Mouse (Mus musculus) forebrain, embryonic 14.5 days (tissue): ENCODE measurements at regions not wholly inside any gene's neighbourhood (a gene's known extent, or its start where the extent isn't known, plus 50 kb on each side); places are given as distances from the start of the nearest gene placed in this dataset.

ENCODE experiments used
- ATAC-seq: fragments of 200-750 bp; cut with Nextera tagmentation; 2 replicates; pipeline ENCODE4 v1.8.0; 2017; ENCODE audit warnings: mild to moderate bottlenecking, moderate library complexity
- DNase-seq: peaks from one replicate; pipeline ENCODE4 v3.0.0-alpha.2; 2015; ENCODE audit warnings: low spot score
- H3K27ac ChIP-seq: fragments of 300-500 bp; sonication (generic); 2 replicates; pipeline ENCODE4 v1.5.1; 2014; ENCODE audit warnings: low read depth, mild to moderate bottlenecking, control low read depth, low read length, moderate library complexity
- H3K27me3 ChIP-seq: fragments of 300-500 bp; sonication (generic); replicated peaks from 2 replicates; pipeline ENCODE4 v1.6.1; 2014; ENCODE audit warnings: low read length, control low read depth, mixed read lengths; ENCODE audit not compliant: control insufficient read depth, insufficient read depth
- H3K36me3 ChIP-seq: fragments of 300-500 bp; sonication (generic); 2 replicates; pipeline ENCODE4 v1.6.1; 2014; ENCODE audit warnings: low read length, control low read depth; ENCODE audit not compliant: control insufficient read depth, insufficient read depth
- H3K4me1 ChIP-seq: fragments of 300-500 bp; sonication (generic); 2 replicates; pipeline ENCODE4 v1.6.1; 2014; ENCODE audit warnings: antibody characterized with exemption, low read length, control low read depth; ENCODE audit not compliant: control insufficient read depth, insufficient read depth
- H3K4me2 ChIP-seq: fragments of 300-500 bp; sonication (generic); 2 replicates; pipeline ENCODE4 v1.6.1; 2014; ENCODE audit warnings: mild to moderate bottlenecking, control low read depth, low read length
- H3K4me3 ChIP-seq: fragments of 300-500 bp; sonication (generic); 2 replicates; pipeline ENCODE4 v1.5.1; 2014; ENCODE audit warnings: low read depth, low read length, control low read depth
- H3K9ac ChIP-seq: fragments of 300-500 bp; sonication (generic); 2 replicates; pipeline ENCODE4 v1.6.1; 2014; ENCODE audit warnings: mild to moderate bottlenecking, low read length, control low read depth, moderate library complexity
- H3K9me3 ChIP-seq: fragments of 300-500 bp; sonication (generic); replicated peaks from 2 replicates; pipeline ENCODE4 v1.6.1; 2016; ENCODE audit warnings: low read length, control low read depth, mixed read lengths; ENCODE audit not compliant: control insufficient read depth
- WGBS: fragments of 180-500 bp; shearing (Covaris S2); extraction: QIAGEN DNeasy Blood & Tissue Kit; methylation state at CpG from one replicate; pipeline ENCODE4 v1.1.7; 2014; 5-methylcytosine and 5-hydroxymethylcytosine counted together

DNA sequence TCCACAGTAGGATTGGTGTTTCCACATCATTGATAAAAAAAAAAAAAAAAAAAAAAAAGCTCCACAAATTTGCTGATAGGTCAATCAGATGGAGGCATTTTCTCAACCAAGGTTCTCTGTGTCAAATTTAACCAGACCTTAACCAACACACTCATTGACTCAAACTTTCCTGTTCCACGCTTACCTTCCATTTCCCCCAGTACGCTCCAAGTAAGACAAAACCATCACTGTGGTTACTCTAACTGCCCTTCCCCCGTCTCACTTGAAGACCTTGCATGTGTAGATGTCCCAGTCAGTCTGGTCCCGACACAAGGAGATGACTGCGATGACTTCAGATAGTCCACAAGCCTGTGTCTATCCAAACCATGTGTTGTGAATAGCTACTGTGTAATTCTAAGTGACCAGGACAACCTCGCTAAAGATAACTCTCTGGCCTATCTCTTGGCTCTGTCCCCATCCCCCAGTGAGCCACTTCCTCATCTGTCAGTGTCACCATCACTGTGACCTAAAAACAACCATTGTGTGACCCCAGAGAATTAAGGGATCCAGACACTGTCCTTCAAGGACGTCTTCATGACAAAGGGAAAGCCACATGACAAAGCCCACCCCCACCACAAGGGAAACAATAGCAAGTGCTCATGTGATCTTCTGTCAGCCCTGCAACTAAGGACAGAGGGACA, 279.9 kb upstream of the Spred2 start:
- Histone ChIP-seq H3K27ac (no peak overlapping the region), H3K4me3 (no peak overlapping the region), H3K4me2 (no peak overlapping the region), H3K36me3 (no peaks in the 10 kb centered on the region), H3K9ac (no peak overlapping the region), H3K4me1 (no peaks in the 10 kb centered on the region), H3K27me3 (no peaks in the 10 kb centered on the region), H3K9me3 (no peaks in the 10 kb centered on the region)
- 78% methylated on average over 7 of the region's 7 CpGs for WGBS
- no peak for DNase-seq
- no peak for ATAC-seq

DNA sequence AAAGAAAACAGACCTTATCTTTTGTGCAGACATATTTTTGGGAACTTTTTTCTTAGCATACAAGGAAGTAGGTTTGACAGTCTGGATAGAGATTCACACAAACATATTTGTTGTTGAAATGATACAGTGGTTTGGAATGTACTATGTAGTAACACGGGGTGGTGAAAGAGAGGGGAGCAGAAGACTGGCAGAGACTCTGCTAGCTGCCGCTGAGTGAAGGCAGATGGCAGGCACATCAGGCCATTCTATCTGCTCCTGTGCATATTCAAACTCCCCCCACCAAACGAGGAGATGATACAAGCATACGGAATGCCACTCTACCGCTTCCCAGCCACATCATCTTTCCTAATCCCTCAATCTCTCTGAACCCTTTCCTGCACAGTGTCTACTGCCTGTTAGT, 279.1 kb upstream of the Spred2 start:
- Histone ChIP-seq H3K27me3 (no peaks in the 10 kb centered on the region), H3K4me3 (no peak overlapping the region), H3K27ac (no peak overlapping the region), H3K9ac (no peak overlapping the region), H3K36me3 (no peaks in the 10 kb centered on the region), H3K4me2 (no peak overlapping the region), H3K4me1 (no peaks in the 10 kb centered on the region), H3K9me3 (no peaks in the 10 kb centered on the region)
- WGBS, result 73% methylated on average over 5 of the region's 5 CpGs
- no peak for DNase-seq
- no peak for ATAC-seq

DNA sequence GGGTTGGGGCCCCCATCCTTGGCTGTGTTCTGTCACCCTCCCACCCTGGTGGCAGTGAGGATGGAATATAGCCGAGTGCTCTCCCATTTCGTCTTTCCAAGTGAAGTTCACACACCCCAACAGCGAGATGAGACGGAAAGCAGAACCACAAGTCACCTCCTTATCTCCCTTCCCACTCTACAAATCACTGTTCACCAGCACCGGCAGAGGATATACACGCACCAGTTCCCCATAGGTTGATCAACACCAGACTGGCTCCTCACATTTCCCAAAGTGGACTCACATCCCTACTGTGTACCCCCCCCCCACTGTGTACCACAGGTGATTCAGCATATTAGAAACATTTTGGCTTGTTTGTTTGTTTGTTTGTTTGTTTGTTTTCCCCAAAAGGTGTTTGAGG, 272.7 kb upstream of the Spred2 start:
- no peak overlapping the region for H3K27ac ChIP-seq
- H3K4me3 ChIP-seq, result no peak overlapping the region
- no peak for DNase-seq
- no peaks in the 10 kb centered on the region for H3K36me3 ChIP-seq
- H3K4me1 ChIP-seq, result no peaks in the 10 kb centered on the region
- no peaks in the 10 kb centered on the region for H3K27me3 ChIP-seq
- no peak for ATAC-seq
- 97% methylated on average over 6 of the region's 6 CpGs for WGBS
- H3K4me2 ChIP-seq, result no peak overlapping the region
- H3K9me3 ChIP-seq, result no peaks in the 10 kb centered on the region
- H3K9ac ChIP-seq, result no peak overlapping the region

DNA sequence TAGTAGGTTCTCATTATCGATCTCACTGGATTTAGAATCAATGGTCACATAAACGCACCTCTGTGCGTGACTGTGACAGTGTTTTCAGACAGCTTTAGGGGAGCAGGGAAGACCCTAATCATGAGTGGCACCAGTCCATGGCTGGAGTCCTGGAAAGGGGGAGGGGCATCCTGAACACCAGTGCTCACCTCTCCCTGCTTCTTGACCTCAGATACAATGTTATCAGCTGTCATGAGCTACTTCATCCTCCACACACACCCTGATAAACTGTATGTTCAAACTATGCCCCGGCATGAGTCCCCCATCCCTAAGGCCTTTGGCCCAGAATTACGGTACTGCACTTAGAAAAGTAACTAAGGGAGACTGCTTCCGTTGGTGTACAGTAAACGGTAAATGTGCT, 272.2 kb upstream of the Spred2 start:
- ATAC-seq (no peak), DNase-seq (no peak)
- no peaks in the 10 kb centered on the region for H3K27me3 ChIP-seq
- H3K4me2 ChIP-seq, result no peak overlapping the region
- H3K36me3 ChIP-seq, result no peaks in the 10 kb centered on the region
- H3K27ac ChIP-seq, result no peak overlapping the region
- WGBS, result 90% methylated on average over 7 of the region's 7 CpGs
- no peak overlapping the region for H3K4me3 ChIP-seq
- H3K9me3 ChIP-seq, result no peaks in the 10 kb centered on the region
- no peaks in the 10 kb centered on the region for H3K4me1 ChIP-seq
- no peak overlapping the region for H3K9ac ChIP-seq

DNA sequence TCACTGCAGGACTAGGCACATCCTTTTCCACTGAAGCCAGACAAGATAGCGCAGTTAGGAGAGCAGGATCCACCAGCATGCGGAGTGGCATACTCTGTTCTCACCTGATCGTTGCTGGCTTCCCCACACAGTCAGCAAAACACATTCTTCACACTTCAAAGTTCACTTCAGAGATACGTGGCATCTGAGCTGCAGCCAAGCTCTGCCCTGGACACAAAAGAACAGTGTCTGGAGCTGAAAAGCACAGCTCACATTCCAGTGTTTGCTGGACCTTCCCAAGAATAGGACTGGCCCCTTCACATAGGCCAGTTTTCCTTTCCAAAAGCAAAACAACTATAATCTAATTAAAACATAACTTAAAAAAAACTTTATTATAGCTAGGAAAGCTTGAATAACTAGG, 264.7 kb upstream of the Spred2 start:
- DNase-seq (no peak), ATAC-seq (no peak)
- H3K4me1 ChIP-seq, result no peaks in the 10 kb centered on the region
- H3K4me2 ChIP-seq, result no peak overlapping the region
- H3K9me3 ChIP-seq, result no peaks in the 10 kb centered on the region
- H3K27ac ChIP-seq, result no peak overlapping the region
- no peak overlapping the region for H3K9ac ChIP-seq
- H3K36me3 ChIP-seq, result no peaks in the 10 kb centered on the region
- no peak overlapping the region for H3K4me3 ChIP-seq
- WGBS, result 74% methylated on average over 4 of the region's 4 CpGs
- no peaks in the 10 kb centered on the region for H3K27me3 ChIP-seq

DNA sequence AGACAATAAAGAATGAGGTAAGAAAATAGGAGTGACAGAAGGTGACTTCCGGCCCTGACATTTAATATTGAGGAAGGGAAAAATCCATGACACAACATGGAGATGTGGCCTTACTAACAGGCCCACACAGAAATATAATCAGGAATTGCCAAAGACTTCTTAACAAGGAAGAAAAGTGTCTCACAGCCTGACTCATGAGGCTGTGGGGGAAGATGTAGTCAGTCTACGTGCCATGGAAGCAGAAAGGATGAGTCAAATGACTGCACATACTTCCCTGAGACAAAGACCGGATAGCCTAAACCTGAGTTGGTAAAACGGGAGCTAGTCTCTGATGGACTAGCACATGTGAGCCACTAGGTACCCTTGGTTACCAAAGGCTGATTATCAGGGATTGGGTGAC, 257.4 kb upstream of the Spred2 start:
- no peak for DNase-seq
- H3K4me2 ChIP-seq, result no peak overlapping the region
- H3K27ac ChIP-seq, result no peak overlapping the region
- H3K9me3 ChIP-seq, result no peaks in the 10 kb centered on the region
- ATAC-seq, result no peak
- no peaks in the 10 kb centered on the region for H3K4me1 ChIP-seq
- H3K36me3 ChIP-seq, result no peaks in the 10 kb centered on the region
- 88% methylated on average over 4 of the region's 4 CpGs for WGBS
- H3K27me3 ChIP-seq, result no peaks in the 10 kb centered on the region
- no peak overlapping the region for H3K4me3 ChIP-seq
- H3K9ac ChIP-seq, result no peak overlapping the region

DNA sequence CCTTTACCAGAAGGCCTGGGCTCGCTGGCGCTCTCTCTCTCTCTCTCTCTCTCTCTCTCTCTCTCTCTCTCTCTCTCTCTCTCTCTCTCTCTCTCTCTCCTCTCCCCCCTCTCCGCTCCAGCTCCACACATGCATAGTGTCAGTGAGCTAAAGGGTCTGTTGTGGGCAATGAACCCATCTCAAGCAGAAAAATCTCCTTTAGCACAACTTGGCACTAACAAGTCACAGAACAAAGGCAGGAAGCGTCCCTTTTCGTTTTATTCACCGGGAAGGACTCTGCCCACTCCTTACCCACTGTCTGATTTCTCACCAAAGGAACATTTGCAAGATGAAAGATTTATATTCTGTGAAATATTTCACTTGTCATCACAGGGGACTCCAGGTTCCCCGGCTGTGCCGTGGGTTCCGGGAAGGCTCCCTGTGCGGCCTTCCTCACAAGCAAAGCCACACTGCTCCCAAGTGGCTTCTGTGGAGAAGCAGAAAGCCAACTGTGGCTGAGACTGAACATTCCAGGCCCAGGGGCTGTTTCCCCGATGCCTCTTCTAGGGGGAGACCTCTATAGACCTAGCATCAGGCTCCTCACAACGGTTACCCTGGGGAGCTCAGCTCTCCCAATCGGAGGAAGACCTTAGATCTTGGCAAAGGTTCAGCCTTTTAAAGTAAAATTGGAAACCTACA, 253.2 kb upstream of the Spred2 start:
- Histone ChIP-seq H3K4me3 (no peak overlapping the region), H3K36me3 (no peaks in the 10 kb centered on the region), H3K4me2 (no peak overlapping the region), H3K27me3 (no peaks in the 10 kb centered on the region), H3K9ac (no peak overlapping the region), H3K27ac (no peak overlapping the region), H3K9me3 (no peaks in the 10 kb centered on the region), H3K4me1 (no peaks in the 10 kb centered on the region)
- ATAC-seq (peak; percentile 34), DNase-seq (peak; percentile 35)
- 64% methylated on average over 13 of the region's 13 CpGs for WGBS

DNA sequence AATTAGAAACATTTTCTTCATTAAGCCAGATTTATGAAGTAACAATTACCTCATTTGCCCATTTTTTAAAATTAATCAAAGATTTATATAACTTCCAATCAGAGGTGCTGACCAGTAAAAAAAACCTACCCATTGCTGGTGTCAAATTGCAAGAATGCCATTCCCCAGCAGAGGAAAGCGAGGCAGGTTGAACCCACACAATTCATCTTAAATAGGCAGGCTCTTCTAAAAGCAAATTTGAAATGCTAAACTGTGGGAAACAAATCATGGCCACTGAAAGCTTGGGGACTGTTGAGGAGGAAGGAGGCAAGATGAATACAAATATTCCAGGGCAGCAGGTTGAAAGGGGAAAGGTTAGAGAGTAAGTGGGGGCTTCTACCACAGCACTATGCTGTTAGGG, 251.2 kb upstream of the Spred2 start:
- WGBS, result 30% methylated on average over 1 of the region's 1 CpGs
- Histone ChIP-seq H3K9me3 (no peaks in the 10 kb centered on the region), H3K27ac (no peak overlapping the region), H3K4me2 (no peak overlapping the region), H3K4me1 (no peaks in the 10 kb centered on the region), H3K4me3 (no peak overlapping the region), H3K9ac (no peak overlapping the region), H3K36me3 (no peaks in the 10 kb centered on the region), H3K27me3 (no peaks in the 10 kb centered on the region)
- DNase-seq (no peak), ATAC-seq (no peak)

DNA sequence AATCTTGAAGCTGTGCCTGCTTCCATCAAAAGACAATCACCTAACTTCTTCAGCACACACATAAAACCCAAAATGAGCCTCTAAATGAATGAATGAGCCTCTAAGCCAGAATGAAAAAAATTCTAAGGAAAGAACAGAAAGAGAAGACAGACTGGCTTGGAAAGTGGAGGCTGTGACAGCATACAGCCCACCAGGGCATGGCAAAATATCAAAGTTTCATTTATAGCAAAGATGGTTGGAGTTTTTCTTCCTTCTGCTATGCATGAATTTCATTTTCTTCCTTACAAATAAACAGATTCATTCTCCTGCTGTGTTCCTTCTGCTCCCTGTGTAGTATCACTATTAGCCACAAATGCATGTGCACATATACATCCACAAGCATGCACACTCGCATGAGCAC, 247.7 kb upstream of the Spred2 start:
- H3K4me1 ChIP-seq, result no peaks in the 10 kb centered on the region
- no peak overlapping the region for H3K4me3 ChIP-seq
- H3K4me2 ChIP-seq, result no peak overlapping the region
- H3K9ac ChIP-seq, result no peak overlapping the region
- H3K36me3 ChIP-seq, result no peaks in the 10 kb centered on the region
- ATAC-seq (no peak), DNase-seq (no peak)
- H3K27me3 ChIP-seq, result no peaks in the 10 kb centered on the region
- no peak overlapping the region for H3K27ac ChIP-seq
- 92% methylated on average over 1 of the region's 1 CpGs for WGBS
- no peaks in the 10 kb centered on the region for H3K9me3 ChIP-seq
